Mouse (Mus musculus): ENCODE measurements around the gene Commd6. TPM values are rescaled to one million over a fixed set of nuclear protein-coding genes. Genes with fewer than 3 reads are reported as not detected.

Commd6 gene
- polyA plus RNA-seq, 1 experiment from 2014 or later = 186 TPM

DNA sequence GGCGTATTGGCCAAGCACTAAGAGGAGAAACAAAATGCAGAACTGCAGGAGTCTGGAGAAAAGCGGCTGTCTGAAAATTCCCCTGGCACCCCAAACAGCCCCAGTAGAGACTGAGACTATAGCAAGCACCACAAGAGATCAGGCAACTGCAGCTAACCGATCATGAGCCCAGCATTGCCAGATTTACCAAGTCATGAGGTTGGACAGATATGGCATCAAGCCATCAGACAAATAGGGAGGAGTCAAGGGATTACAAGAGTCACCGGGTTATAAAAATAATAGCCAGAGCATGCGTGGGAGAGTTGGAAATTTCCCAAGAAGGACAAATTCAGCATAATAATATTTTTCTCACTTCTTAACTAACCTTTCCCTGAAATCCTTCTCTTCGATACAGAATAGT, 12.1 kb upstream of the Commd6 start:
- H3K4me3 ChIP-seq (ENCODE audit: low read depth, low read length) = no peak overlapping the region
- H3K9ac ChIP-seq (ENCODE audit: low read depth, low read length) = no peak overlapping the region
- H3K4me1 ChIP-seq (replicated peaks; ENCODE audit: control insufficient read depth, insufficient read depth, low read length) = 0 out of 2 replicates have a peak, but pooled peaks cover 2% of the 10 kb centered on the region
- ATAC-seq = no peak
- no peaks in the 10 kb centered on the region for H3K36me3 ChIP-seq (ENCODE audit: control insufficient read depth, insufficient read depth)
- no peaks in the 10 kb centered on the region for H3K27me3 ChIP-seq (replicated peaks; ENCODE audit: control insufficient read depth, insufficient read depth, low read length)
- no peaks in the 10 kb centered on the region for H3K9me3 ChIP-seq (ENCODE audit: control insufficient read depth)
- no peak overlapping the region for H3K27ac ChIP-seq (ENCODE audit: low read depth, low read length)
- WGBS = 80% methylated on average over 6 of the region's 6 CpGs
- no peak for TF ChIP-seq CTCF (IDR thresholded peaks at IDR 0.05; ENCODE audit: low read depth)
- H3K4me2 ChIP-seq (replicated peaks; ENCODE audit: low read depth) = no peak overlapping the region

DNA sequence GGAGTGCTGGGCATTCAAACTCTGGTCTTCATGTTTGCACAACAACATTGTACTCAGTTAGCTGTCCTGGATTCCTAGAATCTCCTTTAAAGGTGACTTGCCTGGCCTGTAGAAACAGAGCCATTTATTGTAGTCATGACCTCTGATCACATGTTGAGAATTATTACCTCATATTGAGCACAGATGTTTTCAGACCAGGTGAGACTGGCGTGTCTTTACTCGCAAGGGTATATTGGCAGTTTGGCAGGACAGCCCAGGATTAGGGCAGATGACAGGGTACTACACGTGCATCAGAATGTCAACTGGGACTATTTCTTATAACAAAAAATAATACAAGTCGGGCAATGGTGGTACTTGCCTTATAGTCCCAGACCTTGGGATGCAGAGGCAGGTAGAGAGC, 10.1 kb upstream of the Commd6 start:
- no peaks in the 10 kb centered on the region for H3K36me3 ChIP-seq (ENCODE audit: control insufficient read depth, insufficient read depth)
- no peak for TF ChIP-seq CTCF (IDR thresholded peaks at IDR 0.05; ENCODE audit: low read depth)
- H3K9ac ChIP-seq (ENCODE audit: low read depth, low read length) = no peak overlapping the region
- H3K27ac ChIP-seq (ENCODE audit: low read depth, low read length) = no peak overlapping the region
- no peaks in the 10 kb centered on the region for H3K9me3 ChIP-seq (ENCODE audit: control insufficient read depth)
- H3K27me3 ChIP-seq (replicated peaks; ENCODE audit: control insufficient read depth, insufficient read depth, low read length) = no peaks in the 10 kb centered on the region
- H3K4me1 ChIP-seq (replicated peaks; ENCODE audit: control insufficient read depth, insufficient read depth, low read length) = 0 out of 2 replicates have a peak, but pooled peaks cover 2% of the 10 kb centered on the region
- no peak for ATAC-seq
- no peak overlapping the region for H3K4me2 ChIP-seq (replicated peaks; ENCODE audit: low read depth)
- 67% methylated on average over 4 of the region's 4 CpGs for WGBS
- no peak overlapping the region for H3K4me3 ChIP-seq (ENCODE audit: low read depth, low read length)

DNA sequence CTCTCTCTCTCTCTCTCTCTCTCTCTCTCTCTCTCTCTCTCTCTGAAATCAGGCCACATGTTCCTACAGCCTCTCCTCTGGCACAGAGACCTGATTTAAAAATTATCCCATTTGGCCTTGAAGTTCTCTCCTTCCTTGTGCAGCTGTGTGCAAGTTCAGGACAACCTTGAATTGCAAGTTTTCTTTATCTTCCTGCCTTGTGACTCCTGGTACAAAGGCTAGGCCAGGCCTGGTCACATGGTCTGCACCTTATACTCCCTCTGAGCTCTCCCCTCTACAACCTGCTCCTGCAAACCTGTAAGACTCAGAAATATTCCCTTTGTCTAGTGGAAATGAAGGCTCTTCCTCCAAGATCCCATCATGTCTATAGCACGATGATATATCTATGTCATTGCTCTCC, 4.5 kb upstream of the Commd6 start:
- H3K4me2 ChIP-seq (replicated peaks; ENCODE audit: low read depth) = no peak overlapping the region
- TF ChIP-seq CTCF (IDR thresholded peaks at IDR 0.05; ENCODE audit: low read depth) = no peak
- no peaks in the 10 kb centered on the region for H3K27me3 ChIP-seq (replicated peaks; ENCODE audit: control insufficient read depth, insufficient read depth, low read length)
- peak; percentile 88 for ATAC-seq
- WGBS = 72% methylated on average over 1 of the region's 1 CpGs
- H3K36me3 ChIP-seq (ENCODE audit: control insufficient read depth, insufficient read depth) = no peaks in the 10 kb centered on the region
- no peak overlapping the region for H3K27ac ChIP-seq (ENCODE audit: low read depth, low read length)
- H3K4me1 ChIP-seq (replicated peaks; ENCODE audit: control insufficient read depth, insufficient read depth, low read length) = no peaks in the 10 kb centered on the region
- no peak overlapping the region for H3K9ac ChIP-seq (ENCODE audit: low read depth, low read length)
- H3K9me3 ChIP-seq (ENCODE audit: control insufficient read depth) = no peaks in the 10 kb centered on the region
- H3K4me3 ChIP-seq (ENCODE audit: low read depth, low read length) = no peak overlapping the region

DNA sequence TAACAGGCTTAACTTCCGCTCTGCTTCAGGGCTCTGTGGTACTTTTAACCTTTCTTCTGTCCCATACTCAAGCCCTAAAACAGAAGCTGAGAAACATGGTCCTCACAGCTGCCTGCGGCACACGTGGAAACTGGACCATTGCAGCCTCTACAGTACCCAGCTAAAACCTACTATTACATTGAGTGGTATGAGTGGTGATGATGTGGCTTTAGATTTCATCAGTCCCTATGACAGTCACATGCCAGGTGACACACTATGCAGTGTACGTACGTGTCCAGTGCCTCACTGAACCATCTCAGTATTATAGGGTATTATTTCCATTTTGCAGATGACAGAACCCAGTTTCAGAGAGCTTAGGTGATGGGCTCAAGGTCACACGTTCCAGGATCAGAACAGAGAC, 3.1 kb downstream of the Commd6 start:
- no peak for TF ChIP-seq CTCF (IDR thresholded peaks at IDR 0.05; ENCODE audit: low read depth)
- Histone ChIP-seq H3K27ac (ENCODE audit: low read depth, low read length) (no peak overlapping the region), H3K36me3 (ENCODE audit: control insufficient read depth, insufficient read depth) (peaks cover 22% of the 10 kb centered on the region), H3K9ac (ENCODE audit: low read depth, low read length) (no peak overlapping the region), H3K4me3 (ENCODE audit: low read depth, low read length) (no peak overlapping the region), H3K9me3 (ENCODE audit: control insufficient read depth) (no peaks in the 10 kb centered on the region), H3K4me1 (replicated peaks; ENCODE audit: control insufficient read depth, insufficient read depth, low read length) (no peaks in the 10 kb centered on the region; the same call in 1 of the 2 replicates), H3K4me2 (replicated peaks; ENCODE audit: low read depth) (no peak overlapping the region), H3K27me3 (replicated peaks; ENCODE audit: control insufficient read depth, insufficient read depth, low read length) (no peaks in the 10 kb centered on the region)
- WGBS = 82% methylated on average over 6 of the region's 6 CpGs
- no peak for ATAC-seq

DNA sequence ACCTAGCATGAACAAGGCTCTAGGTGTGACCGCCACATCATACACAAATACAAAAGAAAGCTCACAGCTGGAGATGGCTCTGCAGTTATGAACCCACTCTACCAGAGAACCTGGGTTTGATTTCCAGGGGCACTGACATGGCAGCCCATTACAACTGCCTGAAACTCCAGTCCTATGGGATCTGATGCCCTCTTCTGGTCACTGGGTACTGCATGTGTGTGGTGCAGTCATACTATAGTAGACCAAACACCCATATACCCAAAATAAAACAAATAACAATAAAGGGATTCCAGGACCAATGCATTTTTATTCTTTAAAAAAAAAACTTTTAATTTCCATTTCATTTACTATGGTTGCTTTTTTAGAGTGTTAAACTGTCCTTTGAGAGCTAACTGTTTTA, 4.7 kb downstream of the Commd6 start:
- peak; percentile 53 for TF ChIP-seq CTCF (IDR thresholded peaks at IDR 0.05; ENCODE audit: low read depth)
- Histone ChIP-seq H3K4me3 (ENCODE audit: low read depth, low read length) (no peak overlapping the region), H3K27me3 (replicated peaks; ENCODE audit: control insufficient read depth, insufficient read depth, low read length) (no peaks in the 10 kb centered on the region), H3K9ac (ENCODE audit: low read depth, low read length) (no peak overlapping the region), H3K27ac (ENCODE audit: low read depth, low read length) (no peak overlapping the region), H3K9me3 (ENCODE audit: control insufficient read depth) (no peaks in the 10 kb centered on the region), H3K4me2 (replicated peaks; ENCODE audit: low read depth) (no peak overlapping the region), H3K4me1 (replicated peaks; ENCODE audit: control insufficient read depth, insufficient read depth, low read length) (no peaks in the 10 kb centered on the region; the same call in 1 of the 2 replicates), H3K36me3 (ENCODE audit: control insufficient read depth, insufficient read depth) (peaks cover 24% of the 10 kb centered on the region)
- no peak for ATAC-seq
- 100% methylated on average over 1 of the region's 1 CpGs for WGBS

DNA sequence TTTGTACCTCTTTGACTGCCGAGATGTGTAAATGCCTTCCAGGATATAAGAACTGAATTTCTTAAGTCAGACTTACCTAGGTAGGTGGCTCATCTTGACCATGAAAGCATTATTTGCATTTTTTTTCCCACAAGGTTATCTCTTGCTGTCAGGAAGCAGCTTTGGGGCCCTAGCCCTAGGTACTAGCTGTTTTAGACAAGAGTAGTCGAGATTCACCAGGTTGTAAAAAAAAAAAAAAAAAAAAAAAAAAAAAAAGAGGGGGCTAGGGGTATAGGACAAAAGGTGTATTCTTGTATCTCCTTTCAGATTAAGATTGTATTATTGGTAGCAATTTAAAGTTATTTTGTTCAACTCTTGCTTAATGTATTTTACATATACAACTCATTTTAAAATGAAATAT, 9.9 kb downstream of the Commd6 start:
- no peaks in the 10 kb centered on the region for H3K4me1 ChIP-seq (replicated peaks; ENCODE audit: control insufficient read depth, insufficient read depth, low read length)
- H3K27ac ChIP-seq (ENCODE audit: low read depth, low read length) = no peak overlapping the region
- H3K9ac ChIP-seq (ENCODE audit: low read depth, low read length) = no peak overlapping the region
- no peak overlapping the region for H3K4me3 ChIP-seq (ENCODE audit: low read depth, low read length)
- H3K4me2 ChIP-seq (replicated peaks; ENCODE audit: low read depth) = no peak overlapping the region
- TF ChIP-seq CTCF (IDR thresholded peaks at IDR 0.05; ENCODE audit: low read depth) = no peak
- 82% methylated on average over 2 of the region's 2 CpGs for WGBS
- ATAC-seq = no peak
- H3K36me3 ChIP-seq (ENCODE audit: control insufficient read depth, insufficient read depth) = peaks cover 22% of the 10 kb centered on the region
- no peaks in the 10 kb centered on the region for H3K27me3 ChIP-seq (replicated peaks; ENCODE audit: control insufficient read depth, insufficient read depth, low read length)
- no peaks in the 10 kb centered on the region for H3K9me3 ChIP-seq (ENCODE audit: control insufficient read depth)

DNA sequence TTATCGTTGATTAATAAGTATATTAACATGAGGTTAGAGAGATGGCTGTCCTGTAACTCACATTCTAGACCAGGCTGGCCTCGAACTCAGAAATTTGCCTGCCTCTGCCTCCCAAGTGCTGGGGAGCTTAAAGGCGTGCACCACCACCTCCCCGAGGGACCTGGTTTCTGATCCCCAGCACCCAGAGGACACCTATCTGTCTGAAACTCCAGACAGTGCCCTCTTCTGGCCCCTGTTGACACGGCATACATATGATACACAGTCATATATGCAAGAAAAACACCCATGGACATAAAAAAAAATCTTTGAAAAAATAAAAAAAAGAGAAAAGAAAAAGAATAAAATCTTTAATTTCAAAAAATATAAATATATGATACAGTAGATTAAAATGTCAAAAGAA, 22.8 kb downstream of the Commd6 start:
- Histone ChIP-seq H3K9me3 (ENCODE audit: control insufficient read depth) (no peaks in the 10 kb centered on the region), H3K27me3 (replicated peaks; ENCODE audit: control insufficient read depth, insufficient read depth, low read length) (no peaks in the 10 kb centered on the region), H3K4me2 (replicated peaks; ENCODE audit: low read depth) (no peak overlapping the region), H3K27ac (ENCODE audit: low read depth, low read length) (no peak overlapping the region), H3K36me3 (ENCODE audit: control insufficient read depth, insufficient read depth) (no peaks in the 10 kb centered on the region), H3K4me3 (ENCODE audit: low read depth, low read length) (no peak overlapping the region), H3K9ac (ENCODE audit: low read depth, low read length) (no peak overlapping the region), H3K4me1 (replicated peaks; ENCODE audit: control insufficient read depth, insufficient read depth, low read length) (no peaks in the 10 kb centered on the region)
- no peak for ATAC-seq
- TF ChIP-seq CTCF (IDR thresholded peaks at IDR 0.05; ENCODE audit: low read depth) = peak; percentile 25; the same call in 1 of the 2 replicates
- WGBS = 88% methylated on average over 5 of the region's 5 CpGs

All from intestine, postnatal 0 days (tissue).